In the genomic region with DNA sequence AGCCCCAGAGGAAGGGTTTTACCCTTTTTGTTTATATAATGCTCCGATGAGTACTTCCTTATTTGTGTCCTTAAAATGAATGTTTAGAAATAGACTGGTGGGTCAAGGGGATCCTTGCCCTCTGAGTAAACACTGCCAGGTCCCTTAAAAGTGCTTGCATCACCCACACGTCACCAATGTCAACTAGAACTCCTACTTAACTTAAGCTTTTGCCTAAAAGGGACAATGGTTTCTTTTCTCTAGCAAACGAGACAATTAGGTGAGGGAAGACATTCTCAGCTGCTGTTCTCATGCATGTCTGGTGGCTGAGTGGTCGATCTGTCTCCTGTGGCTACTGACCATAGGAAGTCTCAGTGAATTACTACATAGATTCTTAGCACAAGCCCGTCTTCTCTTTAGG, we compare ENCODE assay signal across 27 mouse cellular contexts. TPM values are rescaled to one million over a fixed set of nuclear protein-coding genes. Genes with fewer than 3 reads are reported as not detected.
DNase-seq lines count a peak whose midpoint lies in the region; ATAC-seq lines count a peak whose summit lies in the region.
"Had no signal": no experiment of that assay in that cellular context is flagged by ENCODE, and none has a peak within 500 bp of the region (broad histone marks: within the 10 kb centered on the region; RNA-seq: fewer than 3 reads in every experiment).

No protein-coding gene starts in this region.

- H3K27ac ChIP-seq in heart, embryonic 12.5 days (ENCODE audit: poor library complexity, severe bottlenecking), result no peak overlapping the region
- H3K27ac ChIP-seq: embryonic facial prominence, embryonic 12.5 days; forebrain, embryonic 13.5 days; gastrocnemius, adult 2 months; hindbrain, postnatal 0 days; kidney, postnatal 0 days; limb, embryonic 13.5 days; liver, embryonic 14.5 days; midbrain, embryonic 13.5 days; neural tube, embryonic 13.5 days had no signal

- H3K9me3 ChIP-seq in heart, embryonic 12.5 days (replicated peaks), result no peaks in the 10 kb centered on the region
- H3K9me3 ChIP-seq: embryonic facial prominence, embryonic 12.5 days; forebrain, embryonic 13.5 days; limb, embryonic 13.5 days; midbrain, embryonic 13.5 days; neural tube, embryonic 13.5 days had no signal

- no peak overlapping the region for H3K9ac ChIP-seq in heart, embryonic 12.5 days
- H3K9ac ChIP-seq: embryonic facial prominence, embryonic 12.5 days; forebrain, embryonic 13.5 days; limb, embryonic 13.5 days; liver, embryonic 14.5 days; midbrain, embryonic 13.5 days; neural tube, embryonic 13.5 days had no signal

- no peak for ATAC-seq in heart, embryonic 12.5 days (ENCODE audit: insufficient number of reproducible peaks, low FRiP score)
- peak; percentile 62 for ATAC-seq in granulocyte monocyte progenitor cell, adult 5-6 weeks (replicated peaks; ENCODE audit: poor library complexity, severe bottlenecking)
- 0 out of 2 replicates have a peak, but pooled peaks have one; percentile 23 for ATAC-seq in neutrophil, adult 5-6 weeks (ENCODE audit: extremely low read depth, insufficient number of reproducible peaks, low FRiP score, poor library complexity, severe bottlenecking)
- ATAC-seq: CD4-positive, CD25-positive, alpha-beta regulatory T cell, adult 4 months; forebrain, embryonic 13.5 days; hindbrain, postnatal 0 days; midbrain, embryonic 13.5 days had no signal

- H3K27me3 ChIP-seq in heart, embryonic 12.5 days (replicated peaks), result no peaks in the 10 kb centered on the region
- H3K27me3 ChIP-seq: embryonic facial prominence, embryonic 12.5 days; forebrain, embryonic 13.5 days; limb, embryonic 13.5 days; midbrain, embryonic 13.5 days; neural tube, embryonic 13.5 days had no signal

- WGBS in heart, embryonic 12.5 days, result 55% methylated on average over 5 of the region's 5 CpGs

- peak; percentile 22 for DNase-seq in heart, adult 11 months
- DNase-seq in lung, postnatal 36 days, result peak; percentile 75
- DNase-seq in heart, postnatal 10 days, result no peak
- no peak for DNase-seq in cerebellum, postnatal 14 days
- DNase-seq: adrenal gland, postnatal 36 days; cerebellum, adult 9-11 months; gastrocnemius, adult 2 months; heart, postnatal 14 days; kidney, adult 18-20 months; layer of hippocampus, adult 9-11 months; right cerebral cortex, adult 18-20 months; thymus, adult 18-20 months; thymus, postnatal 36 days had no signal

- peaks cover 13% of the 10 kb centered on the region for H3K4me1 ChIP-seq in heart, embryonic 12.5 days (replicated peaks)
- H3K4me1 ChIP-seq: forebrain, embryonic 13.5 days; midbrain, embryonic 13.5 days; neural tube, embryonic 13.5 days had no signal

- intact Hi-C loops in heart, postnatal 10 days (cut with DNase I), result no loop called here

- H3K4me2 ChIP-seq in heart, embryonic 12.5 days, result no peak overlapping the region
- H3K4me2 ChIP-seq: embryonic facial prominence, embryonic 12.5 days; forebrain, embryonic 13.5 days; heart, embryonic 11.5 days; limb, embryonic 13.5 days; midbrain, embryonic 13.5 days; neural tube, embryonic 13.5 days had no signal

- no peaks in the 10 kb centered on the region for H3K36me3 ChIP-seq in heart, embryonic 12.5 days
- H3K36me3 ChIP-seq: embryonic facial prominence, embryonic 12.5 days; limb, embryonic 13.5 days; midbrain, embryonic 13.5 days; neural tube, embryonic 13.5 days had no signal

- no peak overlapping the region for H3K4me3 ChIP-seq in heart, embryonic 12.5 days
- H3K4me3 ChIP-seq: embryonic facial prominence, embryonic 12.5 days; forebrain, embryonic 13.5 days; gastrocnemius, adult 2 months; limb, embryonic 13.5 days; megakaryocyte, embryonic 14.5 days; midbrain, embryonic 13.5 days; neural tube, embryonic 13.5 days had no signal

RNA-seq across cellular contexts. Expression of a gene that starts 18.2 kb away (rescaled TPM):
- polyA plus RNA-seq in heart, embryonic 12.5 days (2016; fragmentation: Nextera tagmentation; extraction: Ambion mirVana), result 65.2 and 66.5 TPM in 2 replicates
- total RNA-seq in granulocyte monocyte progenitor cell, adult 5-6 weeks (2014; fragmentation: Nextera tagmentation), result 80.4 and 94.7 TPM in 2 replicates
- 40.4 and 50.5 TPM in 2 replicates for total RNA-seq in granulocyte monocyte progenitor cell, adult 5-6 weeks (2017)
- total RNA-seq in neutrophil, adult 5-6 weeks (2017), result 34.9 and 42.0 TPM in 2 replicates
- total RNA-seq in heart, postnatal 10 days (2021), result 10 to 100 TPM; 54.8 to 60.2 TPM

RNA-seq across cellular contexts. Expression of a gene that starts 52.3 kb away (rescaled TPM):
- polyA plus RNA-seq in heart, embryonic 12.5 days (2016; fragmentation: Nextera tagmentation; extraction: Ambion mirVana), result 20.2 and 20.9 TPM in 2 replicates
- 160 and 199 TPM in 2 replicates for total RNA-seq in granulocyte monocyte progenitor cell, adult 5-6 weeks (2014; fragmentation: Nextera tagmentation)
- 179 and 199 TPM in 2 replicates for total RNA-seq in granulocyte monocyte progenitor cell, adult 5-6 weeks (2017)
- 10.1 and 10.8 TPM in 2 replicates for total RNA-seq in neutrophil, adult 5-6 weeks (2017)
- 10 to 100 TPM; 20.0 to 20.2 TPM for total RNA-seq in heart, postnatal 10 days (2021)

Comparison
In these comparisons a context has a peak if more than half of its experiments do, and no peak if none do; other contexts are left out.
1. DNase-seq: peak in heart, adult 11 months (single experiment) and lung, postnatal 36 days (single experiment); none in heart, postnatal 10 days (0 of 2) and cerebellum, postnatal 14 days (0 of 2).
2. RNA of a gene that starts 52.3 kb away (total RNA-seq): 160 to 199 TPM in granulocyte monocyte progenitor cell, adult 5-6 weeks; 20.0 to 20.2 TPM in heart, postnatal 10 days and 10.1 to 10.8 TPM in neutrophil, adult 5-6 weeks; every median in the first group is over 4 times any median in the second.